Mouse (Mus musculus) C2C12 (cell line): ENCODE data around the gene Tbc1d8. TPM values are rescaled to one million over a fixed set of nuclear protein-coding genes. Genes with fewer than 3 reads are reported as not detected.

ENCODE experiments used
- H3K27me3 ChIP-seq: one replicate; pipeline ENCODE4 v1.6.1; 2011; ENCODE audit not compliant: control insufficient read depth, insufficient read depth, insufficient read length
- H3K36me3 ChIP-seq: one replicate; pipeline ENCODE4 v1.6.1; 2011; ENCODE audit not compliant: control insufficient read depth, insufficient read depth
- H3K4me3 ChIP-seq: one replicate; pipeline ENCODE4 v1.5.1; 2011; ENCODE audit warnings: mild to moderate bottlenecking, control low read depth; ENCODE audit not compliant: poor library complexity, insufficient read depth, severe bottlenecking
- H3K79me2 ChIP-seq: one replicate; pipeline ENCODE4 v1.6.1; 2011; ENCODE audit not compliant: control insufficient read depth, insufficient read depth
- H3K79me3 ChIP-seq: one replicate; pipeline ENCODE4 v1.6.1; 2011; ENCODE audit warnings: low read depth, control low read depth
- H3ac ChIP-seq: one replicate; pipeline ENCODE3; 2011; ENCODE audit warnings: low read depth; ENCODE audit not compliant: control insufficient read depth, insufficient read length
- CEBPB ChIP-seq: IDR thresholded peaks from one replicate; pipeline ENCODE4 v1.6.1; 2011; ENCODE audit warnings: low read depth, mild to moderate bottlenecking, control low read depth, moderate library complexity
- CTCF ChIP-seq: IDR thresholded peaks from one replicate; pipeline ENCODE4 v1.5.1; 2011; ENCODE audit not compliant: control insufficient read depth, insufficient read depth, insufficient read length
- FOSL1 ChIP-seq: IDR thresholded peaks from one replicate; pipeline ENCODE4 v1.8.0; 2011; ENCODE audit warnings: mild to moderate bottlenecking, low read length; ENCODE audit not compliant: poor library complexity, insufficient read depth, severe bottlenecking
- MAX ChIP-seq: IDR thresholded peaks from one replicate; pipeline ENCODE4 v1.6.1; 2011; ENCODE audit warnings: mild to moderate bottlenecking, control low read depth
- MYOD1 ChIP-seq: IDR thresholded peaks from one replicate; pipeline ENCODE4 v1.6.1; 2011; ENCODE audit warnings: low read depth; ENCODE audit not compliant: control insufficient read depth, insufficient read length
- MYOG ChIP-seq: IDR thresholded peaks from one replicate; pipeline ENCODE4 v1.6.1; 2011; ENCODE audit not compliant: control insufficient read depth, insufficient read length; ENCODE audit errors: extremely low read depth
- USF1 ChIP-seq: IDR thresholded peaks from one replicate; pipeline ENCODE4 v1.6.1; 2011; ENCODE audit warnings: low read depth, mild to moderate bottlenecking, control low read depth, moderate library complexity
- polyA plus RNA-seq: library from polyadenylated mRNA; unstranded; fragments of >200 nt; fragmentation: generic; extraction: Trizol; gene quantifications from one replicate; pipeline ENCODE4 v1.2.1, GENCODE M21; 2012; ENCODE audit warnings: missing spikeins

Tbc1d8 gene
- polyA plus RNA-seq, 1 experiment, result 0.43 TPM

DNA sequence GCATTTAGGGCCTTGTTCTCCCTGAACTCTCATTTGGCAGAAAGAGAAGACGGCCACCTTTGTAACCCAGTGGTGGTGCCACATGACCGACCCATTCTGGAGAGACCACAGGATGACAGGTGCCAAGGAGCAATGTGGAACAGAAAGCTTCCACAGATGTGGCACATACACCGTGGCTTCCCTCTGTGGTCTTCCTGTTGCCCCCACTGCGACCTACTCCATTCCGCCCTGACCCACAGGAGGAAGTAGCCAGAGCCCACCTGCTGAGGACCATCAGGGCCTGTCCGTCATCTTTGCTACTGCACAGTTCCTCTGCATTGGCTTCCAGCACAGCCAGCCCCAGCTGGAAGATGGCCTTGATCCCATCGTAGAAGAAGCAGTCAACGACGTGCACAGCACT is 97.5 kb downstream of the Tbc1d8 start:
- H3ac ChIP-seq, result no peak overlapping the region
- TF ChIP-seq MAX (no peak), MYOD1 (peak; percentile 76)
- no peaks in the 10 kb centered on the region for H3K27me3 ChIP-seq
- H3K79me2 ChIP-seq, result no peaks in the 10 kb centered on the region
- no peaks in the 10 kb centered on the region for H3K79me3 ChIP-seq
- H3K36me3 ChIP-seq, result no peaks in the 10 kb centered on the region
- no peak overlapping the region for H3K4me3 ChIP-seq

DNA sequence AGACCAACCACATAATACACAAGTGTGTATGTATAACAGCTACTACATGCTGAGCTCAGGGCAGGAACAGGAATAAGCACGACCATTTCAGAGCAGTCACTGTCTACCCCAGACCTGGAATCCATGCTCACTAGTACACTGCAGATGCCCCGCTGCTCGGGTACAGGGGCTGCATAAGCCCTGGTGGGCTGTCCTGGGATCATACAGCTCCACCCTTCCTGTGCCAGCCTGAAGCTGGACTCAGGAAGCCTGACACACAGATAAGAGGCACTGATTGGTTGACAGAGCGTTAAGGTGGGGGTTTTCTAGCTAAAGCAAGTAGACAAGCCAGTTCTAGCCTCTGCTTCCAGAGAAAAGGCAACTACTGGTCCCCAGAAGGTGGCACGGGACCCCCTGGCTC is 99.5 kb downstream of the Tbc1d8 start:
- Histone ChIP-seq H3K36me3 (peaks cover under 1% of the 10 kb centered on the region), H3ac (no peak overlapping the region), H3K79me3 (no peaks in the 10 kb centered on the region), H3K4me3 (no peak overlapping the region), H3K27me3 (no peaks in the 10 kb centered on the region), H3K79me2 (no peaks in the 10 kb centered on the region)
- TF ChIP-seq FOSL1 (no peak), MAX (no peak), CTCF (no peak), MYOD1 (no peak), CEBPB (no peak), MYOG (no peak), USF1 (no peak)

DNA sequence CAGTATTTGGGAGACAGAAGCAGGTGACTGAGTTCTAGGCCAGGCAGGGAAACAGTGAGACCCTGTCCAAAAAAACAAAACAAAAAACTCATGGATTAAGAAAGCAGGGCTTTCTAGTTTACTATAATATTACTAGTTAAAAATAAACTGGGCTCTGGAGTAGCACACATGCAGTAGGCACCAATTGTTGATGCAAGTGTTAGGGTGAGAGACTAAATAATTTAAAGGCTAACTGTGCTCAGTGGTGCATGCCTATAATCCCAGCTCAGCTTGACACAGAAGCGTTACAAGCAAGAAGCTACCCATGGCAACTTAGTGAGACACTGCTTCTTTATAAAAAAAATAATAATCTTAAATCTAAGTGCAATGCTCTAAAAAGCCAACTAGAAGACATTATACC is 100.0 kb downstream of the Tbc1d8 start:
- Histone ChIP-seq H3K4me3 (no peak overlapping the region), H3ac (no peak overlapping the region), H3K36me3 (peaks cover 5% of the 10 kb centered on the region), H3K79me2 (no peaks in the 10 kb centered on the region), H3K79me3 (no peaks in the 10 kb centered on the region), H3K27me3 (no peaks in the 10 kb centered on the region)
- TF ChIP-seq MYOD1 (no peak), MAX (no peak), CEBPB (no peak), USF1 (no peak), MYOG (no peak), FOSL1 (no peak), CTCF (no peak)

DNA sequence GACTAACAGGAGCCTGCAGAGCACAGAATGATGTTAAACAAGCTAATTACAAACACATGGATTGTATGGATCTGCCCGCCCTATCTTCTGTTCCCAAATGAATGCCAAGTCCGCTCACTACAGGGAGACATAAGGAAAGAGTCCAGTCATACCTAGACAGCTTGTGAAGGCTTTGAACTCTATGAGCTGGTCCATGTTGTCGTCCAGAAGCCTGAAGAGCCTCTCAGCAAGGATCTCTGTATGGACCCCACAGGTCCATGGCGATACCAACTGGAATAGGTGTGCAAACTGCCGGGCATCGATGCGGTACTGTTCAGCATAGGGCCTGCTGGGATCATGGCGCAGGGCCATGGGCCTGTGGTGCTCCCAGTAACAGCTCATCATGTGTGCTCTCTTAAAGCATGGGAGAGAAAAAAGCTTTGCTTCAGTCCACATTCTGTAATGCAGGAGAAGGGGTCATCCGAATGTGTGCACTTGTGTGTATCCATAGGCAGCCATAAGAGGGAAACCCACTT is 101.8 kb downstream of the Tbc1d8 start:
- Histone ChIP-seq H3K36me3 (peaks cover 22% of the 10 kb centered on the region), H3K27me3 (no peaks in the 10 kb centered on the region), H3K79me2 (peaks cover 6% of the 10 kb centered on the region), H3ac (no peak overlapping the region), H3K79me3 (no peaks in the 10 kb centered on the region), H3K4me3 (no peak overlapping the region)
- TF ChIP-seq FOSL1 (no peak), USF1 (no peak), CEBPB (no peak), MYOG (no peak), CTCF (no peak), MYOD1 (no peak), MAX (no peak)

DNA sequence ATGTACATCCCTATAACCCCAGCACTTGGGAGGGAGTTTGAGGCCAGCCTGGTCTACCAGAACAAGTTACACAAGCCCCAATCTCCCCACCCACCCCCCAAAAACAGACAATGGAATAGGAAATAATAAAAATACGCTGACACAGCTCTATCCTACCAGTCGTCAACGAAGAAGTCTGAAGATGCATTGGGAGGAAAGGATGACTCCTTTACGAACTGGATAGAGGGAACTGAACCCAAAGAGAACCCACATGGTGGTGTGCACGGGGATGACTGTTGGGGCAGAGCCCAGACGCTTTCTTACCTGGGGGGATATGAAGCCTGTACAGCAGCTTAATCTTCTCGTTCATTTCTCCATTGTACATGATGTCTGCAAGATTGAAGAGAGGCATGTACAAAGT is 102.4 kb downstream of the Tbc1d8 start:
- Histone ChIP-seq H3K79me3 (peaks cover 4% of the 10 kb centered on the region), H3K4me3 (no peak overlapping the region), H3K79me2 (peaks cover 12% of the 10 kb centered on the region), H3K27me3 (no peaks in the 10 kb centered on the region), H3ac (no peak overlapping the region), H3K36me3 (peaks cover 28% of the 10 kb centered on the region)
- no peak for TF ChIP-seq MYOG

DNA sequence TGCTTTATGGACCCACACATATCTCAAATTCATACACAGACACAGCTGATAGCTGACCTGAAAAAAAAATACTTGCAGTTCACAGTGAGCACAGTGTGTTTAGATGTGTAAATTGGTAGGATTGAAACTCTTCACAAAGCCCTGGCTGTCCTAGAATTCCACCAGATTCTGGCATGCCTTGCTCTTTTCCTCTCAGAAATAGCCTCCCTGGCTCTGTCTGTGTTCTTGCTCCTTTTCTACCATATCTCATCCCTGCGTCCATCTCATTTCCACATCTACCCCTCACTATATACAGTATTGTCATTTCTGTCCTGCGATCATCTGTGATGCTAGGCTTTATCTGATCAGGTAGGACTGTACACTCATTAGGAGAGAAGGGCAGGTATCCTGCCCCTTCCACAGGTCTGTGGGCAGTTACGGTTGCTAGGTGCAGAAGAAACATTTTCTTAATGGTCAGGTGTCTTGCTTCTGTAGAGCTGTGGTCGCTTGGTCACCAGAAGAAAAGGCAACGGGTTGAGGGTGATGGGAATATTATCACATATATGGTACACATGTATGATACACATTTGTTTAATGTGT is 104.2 kb downstream of the Tbc1d8 start:
- H3K79me3 ChIP-seq, result peaks cover 14% of the 10 kb centered on the region
- H3K36me3 ChIP-seq, result peaks cover 46% of the 10 kb centered on the region
- no peak overlapping the region for H3K4me3 ChIP-seq
- H3ac ChIP-seq, result no peak overlapping the region
- H3K27me3 ChIP-seq, result no peaks in the 10 kb centered on the region
- TF ChIP-seq FOSL1, result no peak
- TF ChIP-seq USF1, result no peak
- no peak for TF ChIP-seq CTCF
- TF ChIP-seq MYOD1, result no peak
- no peak for TF ChIP-seq CEBPB
- TF ChIP-seq MYOG, result no peak
- TF ChIP-seq MAX, result no peak
- peaks cover 30% of the 10 kb centered on the region for H3K79me2 ChIP-seq
